Mouse (Mus musculus) liver, postnatal 0 days (tissue): Measurements from ENCODE around the gene Fndc9.

Experiments used
- CTCF ChIP-seq: sonication (generic); IDR thresholded peaks from 2 replicates; pipeline ENCODE4 v1.5.1; 2016; ENCODE audit warnings: antibody characterized with exemption, low read depth
- EP300 ChIP-seq: IDR thresholded peaks from 2 replicates; pipeline ENCODE4 v1.6.1; 2016; ENCODE audit warnings: antibody characterized with exemption, low read depth, mild to moderate bottlenecking

- no peak for TF ChIP-seq CTCF
- TF ChIP-seq EP300, result no peak
Observed at GRCm38 (mm10) chr11:46276168-46276567, 40.8 kb downstream of the Fndc9 start.
